Mouse (Mus musculus) lung, adult 18-20 months (tissue): ENCODE data around the gene Cdh23.
A peak's percentile ranks its signal among the peaks of the same experiment; 100 is the strongest.

ENCODE experiments used
- DNase-seq, 2 experiments: peaks; one replicate each; pipeline ENCODE4 v3.0.0; 2022; ENCODE audit warnings: mixed read lengths in 2 of 2

Gene Cdh23

GRCm38 (mm10) chr10:60706268-60706667 is 10.0 kb upstream of the Cdh23 start:
- DNase-seq, result no peak

DNA sequence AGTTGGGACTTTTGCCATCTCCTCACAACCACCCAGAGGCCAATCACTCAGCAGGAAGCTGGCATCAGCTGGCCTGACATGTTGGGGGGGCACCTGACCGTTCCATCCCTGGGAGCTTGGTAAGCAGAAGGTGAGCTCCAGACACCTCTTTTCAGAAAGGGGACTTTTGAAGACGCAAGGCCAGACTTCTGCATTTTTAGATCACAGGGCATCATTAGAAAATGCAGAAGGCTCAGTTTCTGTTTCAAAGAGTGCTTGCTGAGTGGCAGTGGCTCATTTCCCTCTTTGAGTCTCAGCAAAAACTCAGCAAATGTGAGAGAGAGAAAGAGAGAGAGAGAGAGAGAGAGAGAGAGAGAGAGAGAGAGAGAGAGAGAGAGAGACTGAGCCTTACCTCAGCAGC is 8.8 kb upstream of the Cdh23 start:
- DNase-seq, result no peak

- no peak for DNase-seq
Measured at GRCm38 (mm10) chr10:60697775-60698174, 1.5 kb upstream of the Cdh23 start.

DNA sequence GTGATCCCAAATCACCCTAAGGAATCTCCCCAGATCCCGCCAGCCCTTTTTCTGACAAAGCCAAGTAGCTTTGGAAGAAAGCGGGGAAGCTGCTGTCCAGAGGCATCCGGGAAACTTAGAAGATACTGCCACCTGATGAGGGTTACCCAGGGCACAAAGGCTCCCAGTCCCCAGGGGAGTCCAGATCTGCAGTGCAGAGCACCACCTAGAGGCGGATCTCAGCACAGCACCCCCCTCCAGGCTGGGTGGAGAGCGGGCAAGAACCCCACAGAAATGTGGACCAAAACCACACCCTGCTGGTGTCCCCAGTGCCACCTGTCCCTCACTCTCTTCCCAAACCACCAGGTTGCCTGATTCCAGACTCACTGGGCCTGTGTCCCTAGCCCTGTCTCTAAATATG is 685 bp upstream of the Cdh23 start:
- peak; percentile 38 to 51 for DNase-seq

- no peak for DNase-seq
Measured at GRCm38 (mm10) chr10:60691671-60692390, 4.5 kb downstream of the Cdh23 start.

DNA sequence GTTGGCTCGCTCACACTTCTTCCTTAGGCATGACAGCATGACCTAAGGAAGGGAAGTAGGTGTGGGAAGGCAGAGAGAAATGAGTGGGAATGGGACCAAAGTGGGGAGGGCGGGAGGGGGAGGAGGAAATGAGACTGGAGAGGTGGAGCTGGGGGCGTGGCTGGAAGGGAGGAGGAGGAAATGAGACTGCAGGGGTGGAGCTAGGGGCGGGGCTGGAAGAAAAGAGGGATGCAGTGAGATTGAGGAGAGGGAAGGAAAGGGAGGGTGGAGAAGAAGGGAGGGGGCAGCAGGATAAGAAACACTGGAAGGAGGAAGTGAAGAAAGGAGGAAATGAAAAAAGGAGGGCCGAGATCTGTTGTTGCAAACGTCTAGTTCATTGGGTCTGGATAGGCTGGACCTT is 5.3 kb downstream of the Cdh23 start:
- peak; percentile 32 to 35 for DNase-seq

DNA sequence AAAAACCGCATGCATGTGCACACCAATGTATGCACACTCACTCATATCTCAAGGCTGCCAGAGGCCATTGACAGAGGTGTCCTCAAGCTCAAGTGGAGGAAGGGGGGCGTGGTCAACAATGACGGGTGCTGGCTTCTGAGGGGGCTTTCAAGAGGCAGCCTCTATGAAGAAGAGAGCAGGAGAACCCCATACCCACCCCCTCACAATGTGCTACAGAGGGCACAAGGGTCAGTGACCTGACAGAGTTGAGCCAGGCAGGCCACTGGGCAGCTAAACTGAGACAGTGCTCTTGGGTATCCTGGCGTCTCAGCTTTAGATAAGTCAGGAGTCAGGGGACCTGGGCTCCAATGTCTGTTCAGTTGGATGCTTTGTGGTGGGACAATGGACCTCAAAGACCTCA is 6.9 kb downstream of the Cdh23 start:
- DNase-seq, result no peak

DNA sequence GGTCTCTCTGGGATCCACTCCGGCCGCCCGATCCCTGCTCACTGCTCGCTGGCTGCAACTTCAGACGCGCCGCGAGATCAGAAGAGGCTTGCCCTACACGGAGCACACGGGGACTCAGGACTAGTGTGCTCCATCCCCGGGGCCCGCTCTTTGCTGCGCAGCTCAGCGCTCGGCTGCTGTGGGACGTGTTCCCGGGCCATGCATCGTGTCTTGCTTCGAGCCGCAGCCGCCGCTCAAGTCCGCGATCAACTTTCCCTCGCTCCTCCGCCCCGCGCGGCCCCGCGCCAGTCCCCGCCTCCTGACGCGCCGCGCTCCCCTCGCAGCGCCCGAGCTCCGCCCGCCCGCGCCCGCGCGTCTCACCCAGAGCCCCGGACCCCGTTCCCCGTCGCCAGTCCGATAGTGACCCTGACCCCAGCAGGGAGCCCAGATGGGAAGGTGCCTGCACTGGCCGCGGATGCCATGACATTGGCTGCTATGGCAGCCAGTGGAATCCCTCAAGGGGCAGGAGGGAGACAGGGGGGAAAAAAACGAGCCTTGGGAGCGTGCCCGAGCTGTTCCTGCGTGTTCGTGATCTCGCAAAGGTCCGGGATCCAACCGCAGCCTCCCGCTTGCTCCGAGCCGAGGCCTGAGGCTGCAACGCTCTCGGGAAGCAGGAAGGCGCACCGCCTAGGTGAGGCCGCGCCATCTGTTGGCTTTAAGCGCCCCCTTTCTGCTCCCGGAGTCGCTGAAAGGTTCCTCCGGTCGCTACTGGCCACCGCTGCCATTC is 9.1 kb downstream of the Cdh23 start:
- peak; percentile 33 for DNase-seq

DNA sequence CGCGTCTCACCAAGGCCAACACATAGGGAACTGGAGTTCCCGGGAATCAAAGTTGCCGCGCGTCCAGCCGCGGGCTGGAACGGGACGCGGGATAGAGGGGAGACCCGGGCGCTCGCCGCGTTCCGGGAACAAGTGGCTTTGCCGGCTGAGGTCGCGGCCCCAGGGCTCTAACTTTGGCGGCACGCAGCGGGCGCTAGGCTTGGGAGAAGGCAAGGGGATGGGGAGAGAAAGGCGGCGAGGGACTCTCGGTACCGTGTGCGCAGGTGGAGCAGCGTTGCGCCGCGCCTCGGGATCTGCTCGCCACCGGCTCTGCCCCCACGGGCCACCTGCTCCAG is 9.7 kb downstream of the Cdh23 start:
- DNase-seq, result no peak

DNA sequence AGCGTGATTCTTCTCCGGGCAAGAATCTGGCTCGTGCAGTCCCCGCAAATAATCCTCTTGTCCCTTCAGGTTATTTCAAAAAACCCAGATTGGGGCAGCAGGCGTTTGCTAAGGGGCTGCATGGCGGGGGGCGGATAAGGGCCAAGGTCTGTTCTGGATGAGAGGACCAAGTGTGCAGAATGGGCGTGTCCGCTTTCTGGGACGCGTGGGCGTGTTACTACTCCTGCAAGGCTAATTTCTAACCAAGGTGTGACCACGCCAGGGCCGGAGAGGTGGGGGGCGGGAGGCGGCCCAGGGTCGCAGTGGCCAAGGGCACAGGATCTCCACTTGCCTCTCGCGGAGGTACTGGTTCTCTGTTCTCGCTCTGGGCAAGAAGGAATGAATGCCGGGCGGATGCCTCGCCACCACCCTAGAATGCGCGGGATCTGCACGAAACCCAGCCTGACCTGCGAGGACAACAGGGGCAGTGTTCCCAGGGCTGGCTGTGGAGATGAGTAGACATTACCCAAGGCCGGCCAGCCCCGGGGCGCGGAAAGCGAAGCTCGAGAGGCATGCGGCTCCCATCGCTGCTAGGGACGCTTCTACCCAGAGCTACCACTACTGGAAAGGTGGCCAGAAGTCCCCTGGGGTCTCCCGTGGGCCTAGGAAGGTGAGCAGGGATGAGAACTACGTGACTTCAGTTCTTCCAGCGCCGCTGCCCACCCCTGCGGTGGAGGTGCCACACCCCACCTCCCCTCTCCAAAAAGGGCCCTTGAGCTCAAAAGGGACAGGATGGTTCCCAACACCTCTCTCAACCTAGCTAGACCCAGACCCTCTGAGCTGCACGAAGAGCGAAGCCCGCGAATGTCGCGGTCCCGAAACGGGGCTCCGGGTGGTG is 10.3 kb downstream of the Cdh23 start:
- DNase-seq, result no peak

GRCm38 (mm10) chr10:60678926-60679325 is 17.4 kb downstream of the Cdh23 start:
- DNase-seq, result no peak

DNA sequence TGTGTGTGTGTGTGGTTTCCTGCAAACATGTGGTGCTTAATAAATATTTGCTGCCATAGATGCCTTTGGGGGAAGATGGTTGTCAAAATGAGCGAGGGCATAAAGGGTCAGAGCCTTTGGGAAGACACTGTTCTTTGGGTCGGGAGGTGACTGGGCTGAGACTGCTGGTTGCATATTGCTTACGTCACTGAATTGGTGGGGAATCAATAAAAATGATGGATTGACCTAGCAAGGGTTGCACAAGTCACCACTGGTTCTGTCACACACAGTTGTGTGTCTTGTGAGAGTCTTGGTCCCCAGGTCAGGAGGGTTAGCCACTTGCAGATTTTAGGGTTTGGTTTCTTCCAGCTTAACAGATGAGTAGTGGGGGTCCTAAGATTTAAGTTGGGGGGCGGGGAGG is 19.0 kb downstream of the Cdh23 start:
- no peak for DNase-seq

DNA sequence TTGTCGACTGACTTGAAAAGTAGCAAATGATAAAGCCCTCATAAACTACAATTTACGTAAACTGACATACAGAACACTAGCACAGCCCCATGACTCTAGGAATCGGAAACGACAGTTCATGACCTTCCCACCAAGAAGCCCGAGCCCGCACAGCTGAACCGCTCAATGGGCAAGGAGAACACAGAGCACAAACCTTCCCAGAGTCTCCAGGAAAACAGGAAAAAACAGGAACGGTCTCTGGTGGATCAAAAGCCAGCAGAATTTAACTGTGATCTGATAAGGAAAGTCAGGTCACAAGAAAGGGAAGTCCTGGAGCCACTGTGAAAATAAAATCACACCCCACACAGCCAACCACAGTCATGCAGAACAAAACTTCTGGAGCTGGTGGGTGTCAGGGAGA is 26.1 kb downstream of the Cdh23 start:
- peak in 1 of 2 experiments; percentile 6 for DNase-seq

DNA sequence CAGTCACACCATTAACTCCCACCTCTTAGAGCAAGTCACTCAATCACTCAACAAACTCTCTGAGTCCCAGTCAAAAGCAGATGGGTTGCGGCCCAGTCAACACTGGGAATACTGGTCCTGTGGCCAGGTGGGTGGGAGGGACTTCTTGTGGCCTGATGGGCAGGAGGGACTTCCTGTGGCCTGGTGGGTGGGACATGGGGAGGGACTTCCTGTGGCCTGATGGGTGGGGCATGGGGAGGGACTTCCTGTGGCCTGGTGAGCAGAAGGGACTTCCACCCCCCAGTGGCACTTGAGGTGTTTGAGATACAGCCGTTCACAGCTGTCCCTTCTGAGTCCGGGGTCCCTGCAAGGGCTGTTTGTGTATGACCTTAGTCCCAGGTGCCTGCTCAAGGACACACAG is 27.7 kb downstream of the Cdh23 start:
- no peak for DNase-seq

GRCm38 (mm10) chr10:60660986-60661385 is 35.3 kb downstream of the Cdh23 start:
- no peak for DNase-seq

DNA sequence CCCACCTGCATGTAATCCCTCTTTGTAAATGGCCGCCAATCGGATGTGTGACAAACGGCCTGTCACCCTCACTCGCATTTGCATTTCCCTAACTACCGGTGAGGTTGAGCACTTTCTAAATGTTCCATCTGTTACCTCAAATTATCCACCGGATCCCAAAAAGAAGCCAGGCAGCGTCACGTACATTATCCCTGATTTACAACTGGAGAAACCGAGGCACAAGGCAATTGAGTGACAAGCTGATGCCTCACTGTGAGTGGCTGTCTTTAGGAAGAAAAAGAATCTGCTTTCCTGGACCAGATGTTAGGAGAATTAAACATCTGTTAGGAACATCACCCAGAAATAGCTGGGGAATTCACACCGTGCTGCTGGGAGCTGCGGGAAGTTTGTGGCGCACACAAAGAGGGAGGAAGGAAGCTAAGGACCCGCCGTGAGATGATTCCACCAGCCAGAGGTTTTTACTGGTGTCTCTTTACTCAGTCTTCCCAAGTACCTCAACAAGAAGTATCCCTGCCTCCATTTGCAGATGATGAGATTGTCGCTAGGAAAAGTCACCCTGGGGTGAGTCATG is 36.8 kb downstream of the Cdh23 start:
- DNase-seq, result no peak

- no peak for DNase-seq
Measured at GRCm38 (mm10) chr10:60658176-60658575, 38.1 kb downstream of the Cdh23 start.

DNA sequence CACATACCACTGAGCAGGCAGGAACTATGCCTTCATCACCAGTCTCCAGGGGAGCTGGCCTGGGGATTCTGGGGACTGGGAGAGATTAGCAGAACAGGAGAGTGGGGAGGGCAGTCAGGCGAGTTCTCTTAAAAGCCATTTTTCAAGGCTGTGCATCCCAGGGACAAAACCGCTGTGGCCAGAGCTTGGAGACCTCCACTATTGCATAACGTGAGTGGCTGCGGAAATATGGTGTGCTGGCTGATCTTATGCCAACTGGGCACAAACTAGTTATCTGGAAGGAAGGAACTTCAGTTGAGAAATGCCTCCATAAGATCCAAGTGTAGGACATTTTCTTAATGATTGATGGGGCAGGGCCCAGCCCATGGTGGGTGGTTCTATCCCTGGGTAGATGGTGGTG is 42.6 kb downstream of the Cdh23 start:
- DNase-seq, result no peak

DNA sequence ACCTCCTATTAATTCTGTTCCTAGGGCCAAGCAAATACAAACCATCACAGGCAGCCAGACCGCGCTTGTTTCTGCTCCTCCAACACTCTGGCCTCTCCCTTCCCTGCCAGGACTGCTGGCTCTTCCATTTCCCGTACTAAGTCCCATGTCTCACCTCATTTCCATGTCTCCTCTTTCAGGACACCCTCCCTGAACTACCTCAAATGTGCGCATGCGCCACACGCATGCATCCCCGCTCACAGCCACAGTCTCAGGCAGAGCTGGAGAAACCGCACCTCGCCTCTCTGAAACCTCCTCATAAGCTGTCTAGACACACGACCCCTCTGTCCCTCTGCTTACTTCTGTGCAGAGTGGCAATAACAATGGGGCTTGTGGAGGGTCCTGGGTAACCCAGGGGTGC is 43.2 kb downstream of the Cdh23 start:
- no peak for DNase-seq

- no peak for DNase-seq
Measured at GRCm38 (mm10) chr10:60644079-60644641, 52.1 kb downstream of the Cdh23 start.

DNA sequence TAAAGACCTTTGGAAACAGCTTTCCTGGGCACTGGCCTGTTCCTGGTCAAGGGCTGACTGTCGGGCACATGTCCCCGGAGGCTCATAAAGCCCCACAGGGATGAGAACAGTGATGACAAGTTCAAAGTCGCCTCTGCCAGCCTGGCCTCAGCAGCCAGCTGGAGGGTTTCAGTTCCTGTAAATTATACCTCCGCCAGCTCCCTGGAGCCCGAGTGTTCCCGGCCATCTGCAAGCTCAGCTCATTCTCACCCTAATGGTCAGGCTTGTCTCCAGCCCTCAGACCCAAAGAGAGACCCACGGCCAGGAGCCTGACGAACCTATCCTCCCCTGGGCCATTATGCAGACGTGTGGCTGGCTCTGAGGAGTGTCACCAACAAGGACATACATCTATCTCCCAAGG is 57.0 kb downstream of the Cdh23 start:
- no peak for DNase-seq

DNA sequence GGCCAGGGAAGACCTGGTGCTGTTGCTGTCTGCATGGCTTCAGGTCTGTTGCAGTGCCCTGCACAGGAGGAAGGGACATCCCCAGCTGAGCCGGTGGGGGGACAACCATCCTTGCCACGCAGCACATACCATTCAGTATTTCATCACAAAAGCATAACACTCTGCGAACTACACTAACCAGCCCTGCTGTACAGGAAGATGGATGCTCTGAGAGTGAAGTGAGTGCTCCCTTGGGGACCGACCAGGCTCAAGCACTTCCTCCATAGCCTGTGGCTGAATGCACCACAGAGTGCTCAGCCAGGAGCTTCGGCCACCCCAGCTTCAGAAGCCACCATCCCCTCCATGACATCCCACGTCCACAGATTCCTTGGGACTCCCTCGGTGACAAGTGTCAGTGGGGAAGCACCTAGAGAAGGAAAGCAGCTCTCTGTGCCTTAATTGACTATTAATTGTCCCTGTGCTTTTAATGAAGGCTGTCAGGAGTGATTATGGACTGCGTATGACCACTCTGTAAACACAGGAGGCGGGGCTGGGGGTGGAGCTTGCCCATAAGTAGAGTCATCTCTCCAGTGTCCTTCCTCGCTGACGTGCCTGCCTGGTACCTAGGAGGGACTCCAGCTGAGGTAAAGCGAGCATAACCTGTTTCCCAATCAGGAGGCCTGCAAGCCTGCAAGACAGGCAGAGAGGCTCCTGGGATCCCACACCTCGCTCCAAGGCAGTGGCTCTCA is 60.6 kb downstream of the Cdh23 start:
- peak in 1 of 2 experiments; percentile 2 for DNase-seq
